Mouse (Mus musculus) CH12.LX (cell line): ENCODE results near the gene Shpk. TPM values are rescaled to one million over a fixed set of nuclear protein-coding genes. Genes with fewer than 3 reads are reported as not detected.

Source experiments
- DNase-seq: peaks from one replicate; pipeline ENCODE4 v3.0.0-alpha.2; 2013; ENCODE audit errors: extremely low read depth
- H3K27ac ChIP-seq: 2 replicates; pipeline ENCODE4 v1.5.1; 2012; ENCODE audit warnings: low read depth, mild to moderate bottlenecking, control low read depth, moderate library complexity; ENCODE audit not compliant: insufficient read depth
- H3K27me3 ChIP-seq: replicated peaks from 2 replicates; pipeline ENCODE3; 2012; ENCODE audit warnings: inconsistent platforms
- H3K36me3 ChIP-seq, 2 experiments: replicated peaks in 1 of 2; 2 replicates each; pipeline versions ENCODE3 to v1.6.1; 2012; ENCODE audit warnings: inconsistent platforms in 1 of 2, low read length in 1 of 2, mild to moderate bottlenecking in 1 of 2, mixed read lengths in 1 of 2, moderate library complexity in 1 of 2; ENCODE audit not compliant: control insufficient read depth in 1 of 2, insufficient read depth in 1 of 2
- H3K4me1 ChIP-seq, 2 experiments: 2 replicates each; pipeline ENCODE4 v1.6.1; 2012; ENCODE audit warnings: inconsistent platforms in 1 of 2, moderate library complexity in 1 of 2; ENCODE audit not compliant: insufficient read depth in 2 of 2, control insufficient read depth in 1 of 2
- H3K4me2 ChIP-seq: 2 replicates; pipeline ENCODE4 v1.6.1; 2012; ENCODE audit warnings: low read depth, mild to moderate bottlenecking, control low read depth; ENCODE audit not compliant: poor library complexity, insufficient read depth, severe bottlenecking
- H3K4me3 ChIP-seq, 3 experiments: fragments of 150-350 bp in 1 of 3; sonication (generic) in 1 of 3; replicated peaks in 1 of 3; 2 replicates each; pipeline versions ENCODE3 to v1.5.1; 2011 to 2012; ENCODE audit warnings: low read depth in 2 of 3, low read length in 2 of 3, mild to moderate bottlenecking in 2 of 3, moderate library complexity in 2 of 3, control low read depth in 1 of 3, improper control_type of control experiment in 1 of 3, inconsistent platforms in 1 of 3, mixed read lengths in 1 of 3; ENCODE audit not compliant: poor library complexity in 1 of 3
- H3K79me2 ChIP-seq: replicated peaks from 2 replicates; pipeline ENCODE4 v1.6.1; 2012; ENCODE audit warnings: mild to moderate bottlenecking, moderate library complexity; ENCODE audit not compliant: control insufficient read depth, poor library complexity, insufficient read depth, severe bottlenecking; ENCODE audit errors: extremely low read depth
- H3K9ac ChIP-seq: 2 replicates; pipeline ENCODE4 v1.6.1; 2012; ENCODE audit warnings: low read depth, mild to moderate bottlenecking, control low read depth, moderate library complexity; ENCODE audit not compliant: insufficient read depth
- H3K9me3 ChIP-seq: replicated peaks from 2 replicates; pipeline ENCODE3; 2012; ENCODE audit warnings: low read length, inconsistent platforms, mixed read lengths
- BHLHE40 ChIP-seq: IDR thresholded peaks from 2 replicates; pipeline ENCODE4 v1.6.1; 2011; ENCODE audit warnings: mild to moderate bottlenecking, low read depth, low read length, improper control_type of control experiment
- CHD1 ChIP-seq: IDR thresholded peaks from 2 replicates; pipeline ENCODE4 v1.6.1; 2012; ENCODE audit warnings: low read depth, low read length, improper control_type of control experiment, inconsistent platforms
- CHD2 ChIP-seq: IDR thresholded peaks from 2 replicates; pipeline ENCODE4 v1.6.1; 2011; ENCODE audit warnings: low read length, improper control_type of control experiment
- CTCF ChIP-seq, 2 experiments: IDR thresholded peaks in 1 of 2; conservative IDR thresholded peaks in 1 of 2; 2 replicates each; pipeline ENCODE4 v1.5.1; 2011 to 2012; ENCODE audit warnings: low read depth in 2 of 2, low read length in 2 of 2, improper control_type of control experiment in 1 of 2, inconsistent platforms in 1 of 2, mild to moderate bottlenecking in 1 of 2, moderate library complexity in 1 of 2
- E2F4 ChIP-seq: IDR thresholded peaks from 2 replicates; pipeline ENCODE4 v1.6.1; 2011; ENCODE audit warnings: low read depth, low read length, improper control_type of control experiment; ENCODE audit not compliant: insufficient replicate concordance
- ELF1 ChIP-seq: IDR thresholded peaks from 2 replicates; pipeline ENCODE4 v1.6.1; 2014; ENCODE audit warnings: low read depth, mild to moderate bottlenecking, inconsistent platforms, low read length, improper control_type of control experiment
- EP300 ChIP-seq: IDR thresholded peaks from 2 replicates; pipeline ENCODE4 v1.6.1; 2011; ENCODE audit warnings: low read length, improper control_type of control experiment
- ETS1 ChIP-seq: conservative IDR thresholded peaks from 2 replicates; pipeline ENCODE4 v1.6.1; 2012; ENCODE audit warnings: low read depth, mild to moderate bottlenecking, inconsistent platforms, low read length, improper control_type of control experiment, moderate library complexity
- GABPA ChIP-seq: IDR thresholded peaks from 2 replicates; pipeline ENCODE4 v1.6.1; 2012; ENCODE audit warnings: low read depth, low read length, improper control_type of control experiment, inconsistent platforms; ENCODE audit not compliant: insufficient replicate concordance
- HCFC1 ChIP-seq: IDR thresholded peaks from 2 replicates; pipeline ENCODE4 v1.6.1; 2012; ENCODE audit warnings: low read depth, mild to moderate bottlenecking, inconsistent platforms, low read length, improper control_type of control experiment
- IRF4 ChIP-seq: IDR thresholded peaks from 2 replicates; pipeline ENCODE4 v1.6.1; 2014; ENCODE audit warnings: low read depth, mild to moderate bottlenecking, inconsistent platforms, low read length, improper control_type of control experiment
- JUN ChIP-seq: IDR thresholded peaks from 2 replicates; pipeline ENCODE4 v1.6.1; 2011; ENCODE audit warnings: low read depth, mild to moderate bottlenecking, low read length, improper control_type of control experiment, moderate library complexity; ENCODE audit not compliant: insufficient read depth
- JUND ChIP-seq: conservative IDR thresholded peaks from 2 replicates; pipeline ENCODE4 v1.6.1; 2011; ENCODE audit warnings: low read depth, low read length, improper control_type of control experiment
- KAT2A ChIP-seq: IDR thresholded peaks from 2 replicates; pipeline ENCODE4 v1.6.1; 2012; ENCODE audit warnings: low read length, improper control_type of control experiment, inconsistent platforms; ENCODE audit not compliant: insufficient replicate concordance
- MAFK ChIP-seq: IDR thresholded peaks from 2 replicates; pipeline ENCODE4 v1.6.1; 2011; ENCODE audit warnings: low read length, improper control_type of control experiment; ENCODE audit not compliant: insufficient replicate concordance
- MAX ChIP-seq: IDR thresholded peaks from 2 replicates; pipeline ENCODE4 v1.6.1; 2011; ENCODE audit warnings: low read length, improper control_type of control experiment
- MAZ ChIP-seq: IDR thresholded peaks from 2 replicates; pipeline ENCODE4 v1.6.1; 2012; ENCODE audit warnings: low read depth, mild to moderate bottlenecking, inconsistent platforms, low read length, improper control_type of control experiment, moderate library complexity
- MEF2A ChIP-seq: IDR thresholded peaks from 2 replicates; pipeline ENCODE4 v1.6.1; 2014; ENCODE audit warnings: low read depth, mild to moderate bottlenecking, inconsistent platforms, low read length, improper control_type of control experiment, borderline replicate concordance
- MXI1 ChIP-seq: IDR thresholded peaks from 2 replicates; pipeline ENCODE4 v1.6.1; 2011; ENCODE audit warnings: mild to moderate bottlenecking, low read depth, low read length, improper control_type of control experiment
- MYC ChIP-seq: IDR thresholded peaks from 2 replicates; pipeline ENCODE4 v1.6.1; 2011; ENCODE audit warnings: low read depth, mild to moderate bottlenecking, improper control_type of control experiment, low read length
- NELFE ChIP-seq: IDR thresholded peaks from 2 replicates; pipeline ENCODE4 v1.6.1; 2011; ENCODE audit warnings: low read depth, low read length, improper control_type of control experiment
- NRF1 ChIP-seq: IDR thresholded peaks from 2 replicates; pipeline ENCODE4 v1.6.1; 2014; ENCODE audit warnings: low read depth, mild to moderate bottlenecking, inconsistent platforms, low read length, improper control_type of control experiment, moderate library complexity
- PAX5 ChIP-seq: IDR thresholded peaks from 2 replicates; pipeline ENCODE4 v1.6.1; 2012; ENCODE audit warnings: low read length, inconsistent platforms, mixed read lengths
- POLR2A ChIP-seq: IDR thresholded peaks from 2 replicates; pipeline ENCODE4 v1.6.1; 2011; ENCODE audit warnings: low read depth, mild to moderate bottlenecking, improper control_type of control experiment, low read length
- POLR2AphosphoS2 ChIP-seq: IDR thresholded peaks from 2 replicates; pipeline ENCODE4 v1.6.1; 2011; ENCODE audit warnings: low read depth, low read length, improper control_type of control experiment
- RAD21 ChIP-seq: IDR thresholded peaks from 2 replicates; pipeline ENCODE4 v1.6.1; 2011; ENCODE audit warnings: low read depth, mild to moderate bottlenecking, low read length, improper control_type of control experiment, moderate library complexity
- RCOR1 ChIP-seq: conservative IDR thresholded peaks from 2 replicates; pipeline ENCODE4 v1.6.1; 2012; ENCODE audit warnings: low read depth, mild to moderate bottlenecking, inconsistent platforms, low read length, improper control_type of control experiment
- SIN3A ChIP-seq: IDR thresholded peaks from 2 replicates; pipeline ENCODE4 v1.6.1; 2012; ENCODE audit warnings: low read length, improper control_type of control experiment, inconsistent platforms
- SMC3 ChIP-seq: IDR thresholded peaks from 2 replicates; pipeline ENCODE4 v1.6.1; 2011; ENCODE audit warnings: low read depth, low read length, improper control_type of control experiment
- TBP ChIP-seq: conservative IDR thresholded peaks from 2 replicates; pipeline ENCODE4 v1.6.1; 2011; ENCODE audit warnings: low read depth, low read length, improper control_type of control experiment
- TCF12 ChIP-seq: IDR thresholded peaks from 2 replicates; pipeline ENCODE4 v1.6.1; 2014; ENCODE audit warnings: low read depth, mild to moderate bottlenecking, inconsistent platforms, low read length, improper control_type of control experiment
- UBTF ChIP-seq: IDR thresholded peaks from 2 replicates; pipeline ENCODE4 v1.6.1; 2012; ENCODE audit warnings: low read depth, mild to moderate bottlenecking, inconsistent platforms, low read length, improper control_type of control experiment, moderate library complexity
- USF1 ChIP-seq: IDR thresholded peaks from 2 replicates; pipeline ENCODE4 v1.6.1; 2014; ENCODE audit warnings: low read depth, mild to moderate bottlenecking, inconsistent platforms, low read length, improper control_type of control experiment
- USF2 ChIP-seq: conservative IDR thresholded peaks from 2 replicates; pipeline ENCODE4 v1.6.1; 2011; ENCODE audit warnings: low read depth, low read length, improper control_type of control experiment
- ZC3H11A ChIP-seq: IDR thresholded peaks from 2 replicates; pipeline ENCODE4 v1.6.1; 2012; ENCODE audit warnings: low read depth, mild to moderate bottlenecking, inconsistent platforms, low read length, improper control_type of control experiment
- ZKSCAN1 ChIP-seq: IDR thresholded peaks from 2 replicates; pipeline ENCODE4 v1.6.1; 2012; ENCODE audit warnings: low read depth, inconsistent platforms, low read length, improper control_type of control experiment, borderline replicate concordance
- ZMIZ1 ChIP-seq: IDR thresholded peaks from 2 replicates; pipeline ENCODE4 v1.6.1; 2012; ENCODE audit warnings: low read depth, mild to moderate bottlenecking, inconsistent platforms, low read length, improper control_type of control experiment
- ZNF384 ChIP-seq: IDR thresholded peaks from 2 replicates; pipeline ENCODE4 v1.6.1; 2012; ENCODE audit warnings: low read depth, low read length, improper control_type of control experiment, inconsistent platforms
- dilution Hi-C: fragments of 300-500 bp; cut with MboI; formaldehyde crosslinking; loops from 2 replicates; pipeline ENCODE4 v1.14.3; 2020; ENCODE audit warnings: low sequenced_read_pairs; ENCODE audit not compliant: extremely low pct_unique_long_range_greater_than_20kb, extremely low pct_ligation_motif_present
- in situ Hi-C: fragments of 300-500 bp; cut with MboI; formaldehyde crosslinking; loops from 3 replicates; pipeline ENCODE4 v1.14.3; 2019; ENCODE audit warnings: low sequenced_read_pairs, low pct_ligation_motif_present, low pct_unique_long_range_greater_than_20kb, mixed read lengths
- polyA plus RNA-seq: library from polyadenylated mRNA; unstranded; fragments of >175 nt; gene quantifications from 2 replicates; pipeline ENCODE4 v1.2.1, GENCODE M21; 2012; ENCODE audit warnings: low read depth; ENCODE audit not compliant: insufficient read length
- total RNA-seq, 2 experiments: library from RNA; depleted of rRNA; stranded (reverse); fragments of 300-350 nt in 1 of 2; fragments of >200 nt in 1 of 2; gene quantifications; 2 replicates each; pipeline ENCODE4 v1.2.3; 2012 to 2014

Shpk gene
- total and polyA plus RNA-seq, 3 experiments = 0.83 to 1.8 (median 1.4) TPM

DNA sequence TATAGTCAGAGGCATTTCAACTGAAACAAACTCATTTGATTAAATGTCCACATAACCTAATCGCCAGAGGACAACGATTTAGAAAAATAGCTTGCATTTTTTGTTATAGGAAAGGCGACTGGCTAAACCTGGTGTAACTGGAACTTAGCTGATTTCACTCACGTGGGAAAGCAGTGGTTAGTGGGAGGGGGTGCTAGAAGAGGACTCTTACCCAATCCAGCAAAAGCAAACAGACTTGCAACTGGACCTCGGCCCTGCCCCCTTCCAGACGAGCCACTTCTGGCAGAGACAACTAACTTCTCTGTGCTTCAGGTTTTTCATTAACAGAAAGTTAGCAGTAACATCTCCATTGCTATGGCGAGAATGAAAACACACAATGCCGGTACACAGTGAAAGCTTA is 23.6 kb upstream of the Shpk start:
- peak overlapping the region; percentile 89 for H3K9ac ChIP-seq
- H3K4me3 ChIP-seq = peak overlapping the region; percentile 70 to 94 (median 89)
- peaks cover 29% of the 10 kb centered on the region for H3K27me3 ChIP-seq
- H3K79me2 ChIP-seq = peaks cover 27% of the 10 kb centered on the region
- dilution Hi-C loops = no loop called here
- peak; percentile 19; the same call in 1 of the 2 replicates for TF ChIP-seq NELFE
- no peak for TF ChIP-seq JUND
- no peak for TF ChIP-seq IRF4
- TF ChIP-seq ELF1 = no peak
- no peak for TF ChIP-seq E2F4
- no peak for TF ChIP-seq ETS1
- TF ChIP-seq TBP = no peak
- no peak for TF ChIP-seq CHD2
- TF ChIP-seq TCF12 = no peak
- TF ChIP-seq ZNF384 = no peak
- 0 out of 2 replicates have a peak, but pooled peaks have one; percentile 54 for TF ChIP-seq CHD1
- no peak; the same call in 1 of the 2 replicates for TF ChIP-seq SIN3A
- no peak for TF ChIP-seq JUN
- TF ChIP-seq MYC = no peak
- TF ChIP-seq BHLHE40 = peak; percentile 52; the same call in 1 of the 2 replicates
- no peak for TF ChIP-seq GABPA
- no peak for TF ChIP-seq MAFK
- no peak for TF ChIP-seq USF1
- TF ChIP-seq UBTF = no peak
- no peak for TF ChIP-seq KAT2A
- no peak for TF ChIP-seq SMC3
- TF ChIP-seq POLR2AphosphoS2 = 0 out of 2 replicates have a peak, but pooled peaks have one; percentile 51
- TF ChIP-seq PAX5 = no peak
- TF ChIP-seq USF2 = no peak
- TF ChIP-seq MEF2A = no peak
- no peak for TF ChIP-seq NRF1
- no peak for TF ChIP-seq ZMIZ1
- TF ChIP-seq EP300 = no peak
- no peak for TF ChIP-seq POLR2A
- TF ChIP-seq CTCF (conservative IDR thresholded peaks at IDR 0.05 in 1 of 2, IDR thresholded peaks at IDR 0.05 in 1 of 2; ENCODE audit: low read depth in 2 of 2, low read length in 2 of 2) = no peak
- no peak for TF ChIP-seq MAX
- TF ChIP-seq MAZ = no peak
- TF ChIP-seq RCOR1 = no peak
- no peak for TF ChIP-seq ZC3H11A
- no peak for TF ChIP-seq ZKSCAN1
- no peak for TF ChIP-seq RAD21
- TF ChIP-seq HCFC1 = no peak
- peak; percentile 49 for TF ChIP-seq MXI1
- DNase-seq = peak; percentile 39
- in situ Hi-C loops = no loop called here
- H3K36me3 ChIP-seq = peaks cover 15 to 46% of the 10 kb centered on the region in 2 experiments
- H3K9me3 ChIP-seq = no peaks in the 10 kb centered on the region
- peaks cover 0 to 38% of the 10 kb centered on the region in 2 experiments; a peak in 2 of 4 replicates for H3K4me1 ChIP-seq
- H3K27ac ChIP-seq = no peak overlapping the region
- H3K4me2 ChIP-seq = peak overlapping the region; percentile 84
